Mouse (Mus musculus): ENCODE measurements around the gene Klhl33. TPM values are rescaled to one million over a fixed set of nuclear protein-coding genes. Genes with fewer than 3 reads are reported as not detected.
A peak's percentile ranks its signal among the peaks of the same experiment; 100 is the strongest.

Klhl33 gene
- polyA plus RNA-seq, 1 experiment from 2014 or later, result 0.13 TPM

GRCm38 (mm10) chr14:50896747-50897373 is 447 bp downstream of the Klhl33 start:
- peak; percentile 7; the same call in 1 of the 2 replicates for ATAC-seq
- WGBS (ENCODE audit: insufficient replicate concordance), result 23% methylated on average over 23 of the region's 23 CpGs

GRCm38 (mm10) chr14:50895985-50896746 is 1.1 kb downstream of the Klhl33 start:
- Histone ChIP-seq H3K4me3 (peak overlapping the region; percentile 34), H3K9me3 (replicated peaks) (no peaks in the 10 kb centered on the region), H3K27me3 (replicated peaks) (peaks cover 31% of the 10 kb centered on the region), H3K27ac (no peak overlapping the region), H3K4me1 (0 out of 2 replicates have a peak, but pooled peaks cover 7% of the 10 kb centered on the region), H3K36me3 (no peaks in the 10 kb centered on the region), H3K4me2 (peak overlapping the region; percentile 66), H3K9ac (no peak overlapping the region; the same call in 1 of the 2 replicates)
- WGBS (ENCODE audit: insufficient replicate concordance), result 19% methylated on average over 19 of the region's 19 CpGs
- peak; percentile 33; the same call in 1 of the 2 replicates for ATAC-seq

More at GRCm38 (mm10) chr14:50896747-50897373, 447 bp downstream of the Klhl33 start:
- 0 out of 2 replicates have a peak, but pooled peaks cover 7% of the 10 kb centered on the region for H3K4me1 ChIP-seq
- H3K4me2 ChIP-seq, result peak overlapping the region; percentile 66
- peak overlapping the region; percentile 34 for H3K4me3 ChIP-seq
- H3K27me3 ChIP-seq (replicated peaks), result peaks cover 31% of the 10 kb centered on the region
- H3K36me3 ChIP-seq, result no peaks in the 10 kb centered on the region
- no peak overlapping the region; the same call in 1 of the 2 replicates for H3K9ac ChIP-seq
- no peak overlapping the region for H3K27ac ChIP-seq
- no peaks in the 10 kb centered on the region for H3K9me3 ChIP-seq (replicated peaks)

- Histone ChIP-seq H3K27ac (no peak overlapping the region), H3K9me3 (replicated peaks) (no peaks in the 10 kb centered on the region), H3K4me2 (no peak overlapping the region), H3K27me3 (replicated peaks) (peaks cover 31% of the 10 kb centered on the region), H3K9ac (no peak overlapping the region), H3K4me1 (0 out of 2 replicates have a peak, but pooled peaks cover 7% of the 10 kb centered on the region), H3K36me3 (no peaks in the 10 kb centered on the region), H3K4me3 (no peak overlapping the region)
- ATAC-seq, result no peak
These were observed 1.9 kb downstream of the Klhl33 start for GRCm38 (mm10) chr14:50895407-50895806.

- 69% methylated on average over 22 of the region's 22 CpGs for WGBS (ENCODE audit: insufficient replicate concordance)
- ATAC-seq, result no peak
These were observed 4.5 kb downstream of the Klhl33 start for GRCm38 (mm10) chr14:50892541-50893459.

GRCm38 (mm10) chr14:50892091-50892490 is 5.2 kb downstream of the Klhl33 start:
- Histone ChIP-seq H3K9me3 (replicated peaks) (no peaks in the 10 kb centered on the region), H3K4me1 (0 out of 2 replicates have a peak, but pooled peaks cover 7% of the 10 kb centered on the region), H3K4me2 (no peak overlapping the region), H3K36me3 (no peaks in the 10 kb centered on the region), H3K9ac (no peak overlapping the region), H3K4me3 (no peak overlapping the region), H3K27me3 (replicated peaks) (peaks cover 22% of the 10 kb centered on the region), H3K27ac (no peak overlapping the region)
- 70% methylated on average over 7 of the region's 7 CpGs for WGBS (ENCODE audit: insufficient replicate concordance)
- no peak for ATAC-seq

More at GRCm38 (mm10) chr14:50892541-50893459, 4.5 kb downstream of the Klhl33 start:
- Histone ChIP-seq H3K4me3 (no peak overlapping the region), H3K36me3 (no peaks in the 10 kb centered on the region), H3K4me1 (0 out of 2 replicates have a peak, but pooled peaks cover 7% of the 10 kb centered on the region), H3K4me2 (no peak overlapping the region), H3K27ac (no peak overlapping the region), H3K9me3 (replicated peaks) (no peaks in the 10 kb centered on the region), H3K27me3 (replicated peaks) (peaks cover 29% of the 10 kb centered on the region), H3K9ac (no peak overlapping the region)

GRCm38 (mm10) chr14:50891621-50892020 is 5.7 kb downstream of the Klhl33 start:
- Histone ChIP-seq H3K27me3 (replicated peaks) (peaks cover 18% of the 10 kb centered on the region), H3K4me2 (no peak overlapping the region), H3K36me3 (no peaks in the 10 kb centered on the region), H3K9ac (no peak overlapping the region), H3K4me3 (no peak overlapping the region), H3K4me1 (0 out of 2 replicates have a peak, but pooled peaks cover 4% of the 10 kb centered on the region), H3K9me3 (replicated peaks) (no peaks in the 10 kb centered on the region), H3K27ac (no peak overlapping the region)
- ATAC-seq, result no peak
- 83% methylated on average over 8 of the region's 8 CpGs for WGBS (ENCODE audit: insufficient replicate concordance)

- H3K27me3 ChIP-seq (replicated peaks), result no peaks in the 10 kb centered on the region
- H3K4me3 ChIP-seq, result no peak overlapping the region
- H3K27ac ChIP-seq, result no peak overlapping the region
- 68% methylated on average over 6 of the region's 6 CpGs for WGBS (ENCODE audit: insufficient replicate concordance)
- ATAC-seq, result no peak
- H3K9me3 ChIP-seq (replicated peaks), result no peaks in the 10 kb centered on the region
- H3K4me1 ChIP-seq, result peaks cover 5% of the 10 kb centered on the region
- H3K4me2 ChIP-seq, result no peak overlapping the region
- H3K9ac ChIP-seq, result no peak overlapping the region
- H3K36me3 ChIP-seq, result no peaks in the 10 kb centered on the region
These were observed 20.9 kb downstream of the Klhl33 start for GRCm38 (mm10) chr14:50876236-50876950.

GRCm38 (mm10) chr14:50875591-50876230 is 21.6 kb downstream of the Klhl33 start:
- no peak for ATAC-seq
- no peak overlapping the region for H3K4me2 ChIP-seq
- H3K27ac ChIP-seq, result no peak overlapping the region
- H3K4me3 ChIP-seq, result no peak overlapping the region
- peaks cover 8% of the 10 kb centered on the region for H3K4me1 ChIP-seq
- no peak overlapping the region for H3K9ac ChIP-seq
- no peaks in the 10 kb centered on the region for H3K36me3 ChIP-seq
- WGBS (ENCODE audit: insufficient replicate concordance), result 56% methylated on average over 6 of the region's 6 CpGs
- H3K27me3 ChIP-seq (replicated peaks), result no peaks in the 10 kb centered on the region
- H3K9me3 ChIP-seq (replicated peaks), result no peaks in the 10 kb centered on the region

GRCm38 (mm10) chr14:50875175-50875574 is 22.1 kb downstream of the Klhl33 start:
- H3K4me2 ChIP-seq, result no peak overlapping the region
- no peaks in the 10 kb centered on the region for H3K9me3 ChIP-seq (replicated peaks)
- no peak overlapping the region for H3K4me3 ChIP-seq
- no peaks in the 10 kb centered on the region for H3K27me3 ChIP-seq (replicated peaks)
- WGBS (ENCODE audit: insufficient replicate concordance), result 69% methylated on average over 3 of the region's 3 CpGs
- peaks cover 13% of the 10 kb centered on the region for H3K4me1 ChIP-seq
- H3K27ac ChIP-seq, result no peak overlapping the region
- ATAC-seq, result no peak
- no peak overlapping the region for H3K9ac ChIP-seq
- no peaks in the 10 kb centered on the region for H3K36me3 ChIP-seq

- H3K9ac ChIP-seq, result no peak overlapping the region
- no peaks in the 10 kb centered on the region for H3K27me3 ChIP-seq (replicated peaks)
- ATAC-seq, result no peak
- H3K4me1 ChIP-seq, result peaks cover 17% of the 10 kb centered on the region
- WGBS (ENCODE audit: insufficient replicate concordance), result 75% methylated on average over 2 of the region's 2 CpGs
- H3K4me2 ChIP-seq, result no peak overlapping the region
- no peaks in the 10 kb centered on the region for H3K9me3 ChIP-seq (replicated peaks)
- no peak overlapping the region for H3K27ac ChIP-seq
- no peaks in the 10 kb centered on the region for H3K36me3 ChIP-seq
- H3K4me3 ChIP-seq, result no peak overlapping the region
These were observed 26.0 kb downstream of the Klhl33 start for GRCm38 (mm10) chr14:50871284-50871683.

- H3K36me3 ChIP-seq, result no peaks in the 10 kb centered on the region
- H3K27ac ChIP-seq, result no peak overlapping the region
- no peak for ATAC-seq
- peak overlapping the region; percentile 77 for H3K4me2 ChIP-seq
- H3K4me3 ChIP-seq, result peak overlapping the region; percentile 66
- WGBS (ENCODE audit: insufficient replicate concordance), result 46% methylated on average over 5 of the region's 5 CpGs
- H3K4me1 ChIP-seq, result peaks cover 17% of the 10 kb centered on the region
- H3K27me3 ChIP-seq (replicated peaks), result no peaks in the 10 kb centered on the region
- peak overlapping the region; percentile 64; the same call in 1 of the 2 replicates for H3K9ac ChIP-seq
- H3K9me3 ChIP-seq (replicated peaks), result no peaks in the 10 kb centered on the region
These were observed 26.5 kb downstream of the Klhl33 start for GRCm38 (mm10) chr14:50870805-50871143.

Data from liver, embryonic 12.5 days (tissue).